11 mouse cellular contexts compared by ENCODE assay signal in genomic region chr6:147216156-147216555, GRCm38 (mm10). TPM values are rescaled to one million over a fixed set of nuclear protein-coding genes. Genes with fewer than 3 reads are reported as not detected.
"Had no signal": no experiment of that assay in that cellular context is flagged by ENCODE, and none has a peak within 500 bp of the region (broad histone marks: within the 10 kb centered on the region; RNA-seq: fewer than 3 reads in every experiment).

No protein-coding gene starts in this region.

- DNase-seq: kidney, adult 8-10 months; kidney, postnatal 36 days; layer of hippocampus, adult 9-11 months; layer of hippocampus, postnatal 36 days; liver; liver, embryonic 13.5 days; liver, postnatal 0 days; lung, postnatal 14 days; thymus, postnatal 4 days had no signal

- ATAC-seq: liver, postnatal 0 days; midbrain, embryonic 13.5 days had no signal

RNA-seq across cellular contexts. Expression of gene Pthlh, which starts 47.8 kb away (rescaled TPM):
- total RNA-seq: neutrophil, adult 5-6 weeks had no signal
